Mouse (Mus musculus) mesoderm, embryonic 11.5 days (tissue): ENCODE data around the gene Ubtd2.

ENCODE experiments used
- DNase-seq: peaks from one replicate; pipeline ENCODE4 v3.0.0-alpha.2; 2012; ENCODE audit warnings: low read depth, low spot score

The Ubtd2 gene

DNA sequence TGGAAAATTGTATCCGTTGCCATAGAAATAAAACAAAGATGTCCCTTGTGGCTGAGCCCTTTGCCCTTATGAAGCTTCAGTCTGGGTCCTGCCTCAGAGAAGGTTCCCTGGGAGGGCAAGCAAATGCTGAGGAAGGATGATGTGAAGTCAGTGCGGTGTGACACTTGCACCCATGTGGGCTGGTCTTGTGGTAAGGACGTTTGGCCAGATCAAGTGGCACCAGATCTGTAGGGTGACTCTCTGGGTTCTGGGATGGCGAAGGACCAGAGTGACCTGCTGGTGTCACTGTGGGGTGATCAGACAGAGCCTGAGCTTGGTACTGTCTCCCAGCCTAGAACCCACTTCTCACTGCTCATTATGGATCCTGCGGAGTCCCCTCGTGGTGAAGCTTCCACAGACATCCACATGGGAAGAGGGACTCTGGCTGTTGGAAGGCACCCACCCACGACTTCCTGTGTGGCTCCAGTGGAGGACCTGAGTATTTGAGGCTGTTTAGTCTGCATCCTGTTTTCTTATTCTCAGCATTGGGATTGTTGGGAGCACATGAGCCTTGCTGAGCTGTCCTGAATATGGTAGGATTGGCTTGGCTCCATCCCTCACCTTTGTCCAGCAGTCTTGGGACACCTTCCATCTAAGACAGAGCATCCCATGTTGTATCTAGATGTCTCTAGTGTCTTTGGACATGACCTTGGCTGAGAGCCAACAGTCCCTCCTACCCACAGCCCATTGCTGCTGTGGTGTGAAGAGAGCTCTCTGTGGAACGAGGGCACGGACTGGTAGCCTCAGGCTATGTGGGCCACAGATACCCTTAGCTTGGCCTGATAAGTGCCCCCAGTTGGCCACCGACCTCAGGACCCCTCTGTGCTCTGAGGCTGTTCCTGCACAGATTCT is 106.5 kb downstream of the Ubtd2 start:
- no peak for DNase-seq

DNA sequence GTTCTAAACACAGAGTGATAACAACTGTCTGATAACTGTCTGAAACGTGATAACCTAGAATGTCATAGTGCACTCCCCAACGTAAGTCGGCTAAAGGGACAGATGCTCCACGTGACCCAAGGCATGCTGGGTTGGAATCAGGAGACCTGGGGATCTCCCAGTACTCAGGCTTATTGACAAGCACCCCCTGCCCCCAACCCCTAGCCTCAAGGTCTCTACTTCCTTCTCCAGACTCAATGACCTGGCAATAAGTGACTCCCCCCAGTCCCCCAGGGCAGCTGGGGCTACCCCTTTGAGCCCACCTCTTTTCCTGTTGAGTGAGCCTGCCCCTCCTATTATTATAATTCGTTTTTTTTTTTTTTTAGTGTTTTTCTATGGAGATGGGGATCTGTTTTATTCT is 107.5 kb downstream of the Ubtd2 start:
- DNase-seq: no peak

DNA sequence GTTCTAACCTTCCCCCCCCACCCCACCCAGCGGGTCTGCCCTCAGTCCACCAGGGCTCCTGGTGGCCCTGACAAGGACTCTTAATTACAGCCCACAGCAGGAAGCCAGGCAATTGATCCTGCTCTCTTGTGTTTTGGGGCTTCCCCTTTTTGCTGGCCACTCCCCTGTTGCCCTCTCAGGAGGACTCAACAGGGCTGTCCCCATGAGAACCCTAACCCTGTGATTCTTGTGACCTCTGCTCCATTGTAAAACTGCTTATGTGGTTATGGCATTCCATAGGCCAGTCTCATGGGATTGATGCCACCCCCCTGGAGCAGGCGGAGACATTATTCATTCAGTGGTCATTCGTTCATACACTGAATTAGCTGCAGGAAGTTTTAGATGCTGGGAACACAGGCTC is 108.5 kb downstream of the Ubtd2 start:
- no peak for DNase-seq

DNA sequence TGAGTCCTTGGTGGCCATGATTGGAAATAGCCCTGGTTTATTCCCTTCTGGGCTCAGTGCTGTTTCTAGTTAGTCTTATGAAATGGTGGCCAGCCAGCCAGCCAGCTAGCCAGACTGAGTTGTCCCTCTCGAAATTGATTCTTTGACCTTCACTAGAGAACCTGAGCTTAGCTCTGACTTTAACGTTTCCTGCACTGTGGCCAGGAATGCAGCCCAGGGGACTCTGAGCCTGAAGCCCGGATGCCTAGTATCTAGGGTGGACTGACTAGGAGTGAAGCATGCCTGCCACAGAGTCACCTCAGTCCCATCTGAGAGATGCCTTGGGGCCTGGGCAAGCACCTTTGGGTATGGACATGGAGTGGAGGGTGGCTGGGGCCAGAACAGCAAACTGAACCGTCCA is 109.5 kb downstream of the Ubtd2 start:
- no peak for DNase-seq

DNA sequence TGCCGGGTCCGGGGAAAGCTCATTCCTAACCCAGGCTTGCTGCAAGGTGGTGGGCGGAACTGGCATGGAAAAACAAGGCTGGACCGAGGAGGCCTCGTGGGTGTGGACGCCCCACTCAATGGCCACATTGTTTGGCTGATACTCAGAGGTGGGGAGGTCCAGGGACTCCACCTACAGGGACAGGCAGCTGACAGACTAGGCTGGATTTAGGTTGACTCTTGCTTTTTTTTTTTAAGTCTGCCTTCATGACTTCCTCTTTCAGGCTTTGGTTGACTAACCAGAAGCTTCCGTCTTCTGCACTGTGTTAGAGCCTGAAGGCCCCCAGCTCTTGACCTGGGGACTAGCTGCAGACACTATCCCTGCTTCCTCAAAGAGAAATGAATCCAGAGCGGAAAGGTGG is 109.9 kb downstream of the Ubtd2 start:
- DNase-seq: no peak

DNA sequence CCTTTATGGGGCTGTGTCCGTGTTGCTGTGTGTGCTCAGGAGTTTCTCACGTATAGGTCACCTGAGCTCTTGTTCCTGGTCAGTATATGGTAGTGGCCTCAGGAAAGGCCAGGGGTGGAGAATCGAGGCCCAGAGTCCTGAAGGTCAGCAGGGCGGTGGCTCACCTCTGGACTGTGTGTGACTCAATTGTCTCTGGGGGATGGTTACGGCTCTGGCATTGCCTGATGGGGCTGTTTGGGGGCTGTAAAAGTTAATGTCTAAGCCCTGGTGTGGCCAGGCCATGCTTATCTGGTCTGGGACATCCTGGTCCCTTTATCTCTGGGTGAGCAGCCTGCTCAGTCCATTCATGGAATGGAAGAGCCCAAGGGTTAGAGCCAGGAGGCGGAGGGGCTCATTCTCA is 111.0 kb downstream of the Ubtd2 start:
- no peak for DNase-seq
